Mouse (Mus musculus) hindbrain, embryonic 11.5 days (tissue): ENCODE measurements around the gene Pgd. TPM values are rescaled to one million over a fixed set of nuclear protein-coding genes. Genes with fewer than 3 reads are reported as not detected.

ENCODE experiments used
- ATAC-seq: fragments of 200-750 bp; cut with Nextera tagmentation; 2 replicates; pipeline ENCODE4 v1.8.0; 2017; ENCODE audit warnings: mild to moderate bottlenecking, moderate TSS enrichment, moderate library complexity; ENCODE audit not compliant: low FRiP score
- DNase-seq: peaks from one replicate; pipeline ENCODE4 v3.0.0-alpha.2; 2015; ENCODE audit warnings: low spot score
- H3K27ac ChIP-seq: fragments of 300-500 bp; sonication (generic); 2 replicates; pipeline ENCODE4 v1.5.1; 2014; ENCODE audit warnings: mild to moderate bottlenecking, low read depth, low read length
- H3K27me3 ChIP-seq: fragments of 300-500 bp; sonication (generic); 2 replicates; pipeline ENCODE4 v1.6.1; 2014; ENCODE audit warnings: mild to moderate bottlenecking, low read length, moderate library complexity, mixed read lengths; ENCODE audit not compliant: control insufficient read depth, insufficient read depth
- H3K36me3 ChIP-seq: fragments of 300-500 bp; sonication (generic); 2 replicates; pipeline ENCODE4 v1.6.1; 2014; ENCODE audit warnings: mild to moderate bottlenecking, low read length, moderate library complexity, mixed read lengths; ENCODE audit not compliant: control insufficient read depth, insufficient read depth
- H3K4me1 ChIP-seq: fragments of 300-500 bp; sonication (generic); replicated peaks from 2 replicates; pipeline ENCODE4 v1.6.1; 2014; ENCODE audit warnings: low read length, mixed read lengths; ENCODE audit not compliant: control insufficient read depth, insufficient read depth
- H3K4me2 ChIP-seq: fragments of 300-500 bp; sonication (generic); replicated peaks from 2 replicates; pipeline ENCODE4 v1.6.1; 2014; ENCODE audit warnings: mild to moderate bottlenecking, low read depth, low read length
- H3K4me3 ChIP-seq: fragments of 300-500 bp; sonication (generic); 2 replicates; pipeline ENCODE4 v1.5.1; 2014; ENCODE audit warnings: low read depth, low read length
- H3K9ac ChIP-seq: fragments of 300-500 bp; sonication (generic); 2 replicates; pipeline ENCODE4 v1.6.1; 2014; ENCODE audit warnings: low read depth, low read length
- H3K9me3 ChIP-seq: fragments of 300-500 bp; sonication (generic); 2 replicates; pipeline ENCODE4 v1.6.1; 2016; ENCODE audit warnings: low read length; ENCODE audit not compliant: control insufficient read depth
- whole genome bisulfite sequencing: fragments of 180-500 bp; shearing (Covaris S2); extraction: QIAGEN DNeasy Blood & Tissue Kit; methylation state at CpG from one replicate; pipeline ENCODE4 v1.1.7; 2014; 5-methylcytosine and 5-hydroxymethylcytosine counted together
- polyA plus RNA-seq: library from polyadenylated mRNA; unstranded; fragments of >200 nt; fragmentation: Nextera tagmentation; extraction: Ambion mirVana; gene quantifications from 2 replicates; pipeline ENCODE4 v1.2.1, GENCODE M21; 2014

Pgd gene
- polyA plus RNA-seq, 1 experiment from 2014 or later, result 49.4 TPM

DNA sequence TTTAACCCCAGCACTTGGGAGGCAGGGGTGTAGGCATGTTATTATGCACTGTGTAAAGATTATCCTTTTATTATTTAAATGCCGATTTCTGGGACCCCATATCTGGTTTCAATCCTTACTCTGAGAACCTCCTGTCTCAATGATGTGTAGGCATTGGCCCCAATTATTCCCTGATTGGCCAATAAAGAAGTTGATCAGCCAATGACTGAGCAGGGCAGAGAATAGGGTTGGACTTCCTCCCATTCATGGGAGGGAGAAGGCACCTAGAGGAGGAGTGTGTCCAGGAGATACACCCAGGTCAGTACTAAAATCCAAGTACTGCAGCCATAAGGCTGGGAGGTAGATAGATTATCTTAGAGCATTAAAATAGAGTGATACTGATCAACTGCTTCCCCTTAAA lies 3.4 kb downstream of the Pgd start:
- Histone ChIP-seq H3K36me3 (peaks cover 3% of the 10 kb centered on the region; the same call in 1 of the 2 replicates), H3K4me3 (no peak overlapping the region), H3K27me3 (no peaks in the 10 kb centered on the region), H3K4me2 (no peak overlapping the region), H3K4me1 (no peaks in the 10 kb centered on the region), H3K9ac (no peak overlapping the region), H3K9me3 (no peaks in the 10 kb centered on the region), H3K27ac (no peak overlapping the region)
- no peak for ATAC-seq
- WGBS, result 84% methylated on average over 1 of the region's 1 CpGs
- DNase-seq, result no peak

DNA sequence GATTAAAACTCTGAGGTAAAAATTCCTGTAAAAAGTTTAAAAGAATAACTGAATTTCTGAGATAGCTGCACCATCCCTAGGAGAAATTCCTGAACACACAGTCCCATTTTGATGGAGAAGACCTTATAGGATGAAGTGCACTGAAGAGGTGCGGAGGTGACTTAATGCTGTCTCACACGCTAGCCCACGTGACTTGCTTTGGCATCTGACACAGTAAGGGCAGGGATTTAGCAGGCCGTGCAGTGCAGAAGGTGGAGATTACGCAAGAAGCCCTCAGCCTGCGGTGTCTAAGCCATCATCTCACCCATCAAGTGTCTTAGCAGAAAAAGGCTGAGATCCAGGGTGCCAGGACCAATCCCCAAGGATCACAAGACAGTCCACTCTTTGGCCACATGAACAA lies 5.4 kb downstream of the Pgd start:
- WGBS, result 96% methylated on average over 6 of the region's 6 CpGs
- Histone ChIP-seq H3K4me1 (no peaks in the 10 kb centered on the region), H3K27me3 (no peaks in the 10 kb centered on the region), H3K27ac (no peak overlapping the region), H3K4me2 (no peak overlapping the region), H3K9me3 (no peaks in the 10 kb centered on the region), H3K36me3 (peaks cover 11% of the 10 kb centered on the region), H3K4me3 (no peak overlapping the region), H3K9ac (no peak overlapping the region)
- DNase-seq (no peak), ATAC-seq (no peak)

DNA sequence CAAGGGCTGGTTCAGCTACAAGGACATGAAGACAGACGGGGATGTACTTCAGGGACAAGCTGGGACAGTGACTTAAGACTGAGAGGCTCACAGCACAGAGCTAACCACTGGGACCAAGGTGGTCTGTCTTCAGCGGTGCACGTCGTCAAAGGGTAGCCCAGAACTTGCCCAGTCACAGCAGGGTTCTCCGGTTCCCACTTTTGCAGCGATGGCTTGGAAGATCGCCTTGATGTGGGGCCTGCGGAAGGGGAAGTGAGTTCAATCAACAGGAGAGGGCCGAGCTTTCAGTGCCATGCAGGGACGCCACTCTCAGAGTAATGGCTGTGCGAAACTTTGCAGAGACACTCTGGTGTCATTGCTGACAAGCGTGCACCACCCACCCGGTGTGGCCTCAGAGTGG lies 6.7 kb downstream of the Pgd start:
- no peaks in the 10 kb centered on the region for H3K9me3 ChIP-seq
- no peaks in the 10 kb centered on the region for H3K4me1 ChIP-seq
- no peaks in the 10 kb centered on the region for H3K27me3 ChIP-seq
- H3K27ac ChIP-seq, result no peak overlapping the region
- ATAC-seq (no peak), DNase-seq (no peak)
- 91% methylated on average over 13 of the region's 13 CpGs for WGBS
- H3K4me3 ChIP-seq, result no peak overlapping the region
- no peak overlapping the region for H3K9ac ChIP-seq
- H3K36me3 ChIP-seq, result peaks cover 20% of the 10 kb centered on the region
- H3K4me2 ChIP-seq, result no peak overlapping the region

DNA sequence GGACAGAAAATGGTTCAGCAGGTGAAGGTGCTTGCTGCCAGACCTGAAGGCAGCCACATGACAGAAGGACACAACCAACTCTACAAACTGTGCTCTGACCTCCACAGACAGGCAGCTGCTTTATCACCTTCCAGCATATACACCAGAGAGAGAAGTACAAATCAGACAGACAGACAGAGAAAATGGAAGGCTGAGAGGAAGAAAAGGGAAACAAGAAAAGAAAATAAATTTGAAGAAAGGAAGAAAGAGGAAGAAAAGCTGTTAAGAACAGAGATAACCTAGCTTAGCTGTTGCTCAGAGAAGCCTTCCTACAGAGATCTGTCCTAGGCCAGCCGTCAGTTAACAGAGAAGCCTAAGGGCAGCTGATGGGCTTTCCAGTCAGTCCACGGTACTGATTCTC lies 7.4 kb downstream of the Pgd start:
- no peak overlapping the region for H3K27ac ChIP-seq
- DNase-seq (no peak), ATAC-seq (no peak)
- 96% methylated on average over 2 of the region's 2 CpGs for WGBS
- no peak overlapping the region for H3K4me2 ChIP-seq
- no peaks in the 10 kb centered on the region for H3K9me3 ChIP-seq
- H3K36me3 ChIP-seq, result peaks cover 22% of the 10 kb centered on the region
- no peak overlapping the region for H3K4me3 ChIP-seq
- H3K9ac ChIP-seq, result no peak overlapping the region
- H3K4me1 ChIP-seq, result no peaks in the 10 kb centered on the region
- no peaks in the 10 kb centered on the region for H3K27me3 ChIP-seq

DNA sequence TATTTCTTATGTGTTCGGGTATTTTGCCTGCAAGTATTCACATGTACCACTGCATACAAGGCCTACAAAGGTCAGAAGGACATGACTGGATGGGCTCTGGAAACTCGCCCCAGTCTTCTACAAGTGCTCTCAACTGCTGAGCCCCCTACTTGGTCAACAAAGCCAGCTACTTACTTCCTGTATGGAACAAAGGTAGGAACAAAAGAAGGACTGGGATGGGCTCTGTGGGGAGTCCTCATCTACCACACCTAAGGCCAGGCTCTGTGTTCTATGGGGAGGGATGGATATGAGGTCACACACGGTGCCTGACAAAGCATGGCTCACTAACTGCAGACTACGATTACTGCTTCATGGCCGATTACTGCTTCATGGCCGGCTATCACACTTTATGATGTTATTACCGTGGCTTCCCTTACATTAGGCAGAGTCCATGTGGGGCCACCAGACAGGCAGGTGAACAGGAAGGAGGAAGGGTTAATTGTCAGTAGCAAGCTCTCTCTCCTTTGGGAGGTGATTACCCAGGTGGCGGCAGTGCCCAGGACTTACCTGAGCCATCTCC lies 9.1 kb downstream of the Pgd start:
- Histone ChIP-seq H3K4me2 (no peak overlapping the region), H3K27me3 (no peaks in the 10 kb centered on the region), H3K4me1 (no peaks in the 10 kb centered on the region), H3K9me3 (no peaks in the 10 kb centered on the region), H3K4me3 (no peak overlapping the region), H3K27ac (no peak overlapping the region), H3K36me3 (peaks cover 33% of the 10 kb centered on the region), H3K9ac (no peak overlapping the region)
- DNase-seq (no peak), ATAC-seq (no peak)
- WGBS, result 91% methylated on average over 8 of the region's 8 CpGs

DNA sequence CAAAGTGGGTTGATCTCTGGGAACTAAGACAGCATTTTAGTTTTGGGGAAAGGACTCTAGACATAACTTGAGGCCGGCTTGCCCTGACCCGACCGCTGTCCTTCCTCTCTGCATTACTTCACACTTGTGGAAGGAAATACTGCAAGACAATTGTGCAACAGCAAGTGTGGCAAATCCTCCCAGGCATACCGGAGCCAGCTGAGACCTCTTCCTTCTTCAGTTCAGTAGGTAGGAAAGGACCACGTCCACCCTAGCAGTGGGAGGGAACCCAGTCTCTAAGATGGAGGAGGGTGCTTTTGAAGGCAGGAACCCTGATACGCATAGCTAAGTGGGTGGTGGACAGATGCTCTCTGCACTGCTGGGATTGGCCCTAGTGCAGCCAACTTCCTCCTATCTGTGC lies 10.9 kb downstream of the Pgd start:
- 96% methylated on average over 6 of the region's 6 CpGs for WGBS
- no peak for ATAC-seq
- H3K4me1 ChIP-seq, result no peaks in the 10 kb centered on the region

DNA sequence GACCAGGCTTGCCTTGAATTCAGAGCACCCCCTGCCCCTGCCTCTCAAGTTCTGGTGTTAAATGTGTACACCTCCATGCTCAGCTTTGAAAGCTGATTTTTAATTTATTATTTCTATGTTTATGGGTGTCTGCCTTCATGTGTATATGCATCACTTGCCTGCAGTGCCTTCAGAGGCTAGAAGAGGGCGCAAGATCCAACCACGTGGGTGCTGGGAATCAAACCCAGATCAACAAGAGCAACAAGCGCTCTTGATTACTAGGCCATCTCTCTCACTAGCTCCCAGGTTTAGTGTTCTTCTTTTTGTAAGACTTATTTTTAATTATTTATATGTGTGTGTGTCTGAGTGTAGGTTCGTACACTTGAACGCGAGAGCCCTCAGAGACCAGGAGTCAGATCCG lies 11.7 kb downstream of the Pgd start:
- Histone ChIP-seq H3K9ac (no peak overlapping the region), H3K4me2 (no peak overlapping the region), H3K27ac (no peak overlapping the region), H3K4me1 (no peaks in the 10 kb centered on the region), H3K36me3 (peaks cover 38% of the 10 kb centered on the region), H3K27me3 (no peaks in the 10 kb centered on the region), H3K4me3 (no peak overlapping the region), H3K9me3 (no peaks in the 10 kb centered on the region)
- DNase-seq, result no peak
- ATAC-seq, result no peak
- WGBS, result 95% methylated on average over 7 of the region's 7 CpGs

More for the DNA sequence above, 10.9 kb downstream of the Pgd start:
- no peaks in the 10 kb centered on the region for H3K27me3 ChIP-seq
- no peak overlapping the region for H3K4me2 ChIP-seq
- peaks cover 35% of the 10 kb centered on the region for H3K36me3 ChIP-seq
- DNase-seq, result no peak
- H3K9ac ChIP-seq, result no peak overlapping the region
- no peak overlapping the region for H3K27ac ChIP-seq
- H3K4me3 ChIP-seq, result no peak overlapping the region
- H3K9me3 ChIP-seq, result no peaks in the 10 kb centered on the region

DNA sequence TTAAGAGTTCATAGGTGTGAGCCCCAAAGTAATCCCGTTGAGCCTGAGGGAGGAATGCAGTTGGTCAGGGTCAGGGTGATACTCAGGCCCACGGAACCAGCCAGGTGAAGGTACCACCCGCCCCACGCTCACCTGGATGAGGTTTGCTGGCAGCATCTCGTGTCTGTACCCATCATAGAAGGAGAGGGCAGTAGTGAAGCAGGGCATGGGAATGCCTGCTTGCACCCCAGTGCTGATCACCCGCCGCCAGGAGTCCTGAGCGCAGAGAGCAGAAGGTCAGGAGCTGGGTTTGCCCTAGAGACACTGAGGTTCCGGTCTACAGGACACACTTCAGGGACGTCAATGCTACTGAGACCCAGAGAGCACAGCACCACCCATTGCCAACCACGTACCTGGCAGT lies 15.8 kb downstream of the Pgd start:
- Histone ChIP-seq H3K27ac (no peak overlapping the region), H3K4me2 (no peak overlapping the region), H3K9me3 (no peaks in the 10 kb centered on the region), H3K4me1 (no peaks in the 10 kb centered on the region), H3K36me3 (peaks cover 24% of the 10 kb centered on the region), H3K4me3 (no peak overlapping the region), H3K9ac (no peak overlapping the region), H3K27me3 (no peaks in the 10 kb centered on the region)
- WGBS, result 93% methylated on average over 11 of the region's 11 CpGs
- no peak for ATAC-seq
- no peak for DNase-seq

DNA sequence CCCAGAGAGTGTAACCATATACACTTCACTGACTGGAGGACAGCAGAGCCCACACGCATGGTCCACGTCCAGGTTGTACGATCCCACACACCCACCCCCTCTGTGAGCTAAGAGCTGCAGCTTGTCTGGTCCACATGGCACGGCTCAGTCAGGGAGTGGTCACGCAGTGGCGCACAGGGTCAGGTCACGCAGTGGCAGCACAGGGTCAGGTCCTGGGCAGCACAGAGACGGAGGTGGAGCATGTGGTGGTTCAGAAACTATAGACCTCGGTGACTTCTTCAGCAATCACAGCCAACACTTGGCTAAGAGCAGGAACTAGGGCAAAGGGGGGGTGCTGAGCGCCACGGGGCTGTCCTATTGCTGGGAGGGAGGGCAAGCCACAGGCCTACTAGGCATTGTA lies 16.3 kb downstream of the Pgd start:
- no peak overlapping the region for H3K4me3 ChIP-seq
- no peak overlapping the region for H3K27ac ChIP-seq
- no peak overlapping the region for H3K4me2 ChIP-seq
- H3K36me3 ChIP-seq, result peaks cover 22% of the 10 kb centered on the region
- WGBS, result 64% methylated on average over 11 of the region's 11 CpGs
- no peak overlapping the region for H3K9ac ChIP-seq
- no peaks in the 10 kb centered on the region for H3K9me3 ChIP-seq
- H3K4me1 ChIP-seq, result no peaks in the 10 kb centered on the region
- ATAC-seq (no peak), DNase-seq (no peak)
- H3K27me3 ChIP-seq, result no peaks in the 10 kb centered on the region
